Mouse (Mus musculus) neutrophil, adult 5-6 weeks (primary cell): ENCODE results near the gene Baiap2l1. TPM values are rescaled to one million over a fixed set of nuclear protein-coding genes. Genes with fewer than 3 reads are reported as not detected.
"Not testable (repeated sequence)": the region's sequence is repeated elsewhere in the genome, so short reads cannot be mapped to it uniquely, and the experiment has no call there.

Experiments
- ATAC-seq: fragments of 151-379, 151-347 bp; 2 replicates; pipeline ENCODE4 v1.8.0; 2017; ENCODE audit warnings: mild to moderate bottlenecking, moderate TSS enrichment; ENCODE audit not compliant: insufficient number of reproducible peaks, poor library complexity, low FRiP score, severe bottlenecking; ENCODE audit errors: extremely low read depth
- total RNA-seq: library from RNA; stranded (forward); fragments of 200-1000 nt; gene quantifications from 2 replicates; pipeline ENCODE4 v1.2.3, GENCODE M21; 2017

The Baiap2l1 gene
- total RNA-seq, 1 experiment from 2014 or later: not detected

GRCm38 (mm10) chr5:144356776-144357455, 996 bp downstream of the Baiap2l1 start:
- ATAC-seq: no peak

GRCm38 (mm10) chr5:144352250-144353047, 5.5 kb downstream of the Baiap2l1 start:
- ATAC-seq: no peak

GRCm38 (mm10) chr5:144351185-144351584, 6.7 kb downstream of the Baiap2l1 start:
- ATAC-seq: no peak

GRCm38 (mm10) chr5:144344592-144344991, 13.3 kb downstream of the Baiap2l1 start:
- ATAC-seq: no peak

- ATAC-seq: no peak
These were observed 16.8 kb downstream of the Baiap2l1 start for GRCm38 (mm10) chr5:144341085-144341484.

- no peak for ATAC-seq
These were observed 19.1 kb downstream of the Baiap2l1 start for GRCm38 (mm10) chr5:144338787-144339186.

GRCm38 (mm10) chr5:144335357-144335756, 22.6 kb downstream of the Baiap2l1 start:
- not testable (repeated sequence) for ATAC-seq

- ATAC-seq: no peak
These were observed 23.9 kb downstream of the Baiap2l1 start for GRCm38 (mm10) chr5:144334010-144334409.

GRCm38 (mm10) chr5:144322717-144323116, 35.2 kb downstream of the Baiap2l1 start:
- ATAC-seq: no peak

GRCm38 (mm10) chr5:144321681-144322080, 36.2 kb downstream of the Baiap2l1 start:
- ATAC-seq: no peak

- no peak for ATAC-seq
These were observed 39.6 kb downstream of the Baiap2l1 start for GRCm38 (mm10) chr5:144318286-144318685.

GRCm38 (mm10) chr5:144317426-144317825, 40.5 kb downstream of the Baiap2l1 start:
- ATAC-seq: no peak

- no peak for ATAC-seq
These were observed 41.5 kb downstream of the Baiap2l1 start for GRCm38 (mm10) chr5:144316442-144316841.

- no peak for ATAC-seq
These were observed 43.0 kb downstream of the Baiap2l1 start for GRCm38 (mm10) chr5:144314731-144315494.

GRCm38 (mm10) chr5:144313335-144313734, 44.6 kb downstream of the Baiap2l1 start:
- ATAC-seq: no peak

GRCm38 (mm10) chr5:144312183-144312582, 45.7 kb downstream of the Baiap2l1 start:
- no peak for ATAC-seq

- ATAC-seq: no peak
These were observed 49.0 kb downstream of the Baiap2l1 start for GRCm38 (mm10) chr5:144308929-144309328.

GRCm38 (mm10) chr5:144303071-144303470, 54.8 kb downstream of the Baiap2l1 start:
- no peak for ATAC-seq

GRCm38 (mm10) chr5:144296090-144296604, 61.8 kb downstream of the Baiap2l1 start:
- no peak for ATAC-seq
